Mouse (Mus musculus) liver, postnatal 0 days (tissue): ENCODE measurements at regions not wholly inside any gene's neighbourhood (a gene's known extent, or its start where the extent isn't known, plus 50 kb on each side); places are given as distances from the start of the nearest gene placed in this dataset.

ENCODE experiments used
- ATAC-seq: fragments of 200-750 bp; cut with Nextera tagmentation; 2 replicates; pipeline ENCODE4 v1.8.0; 2017; ENCODE audit warnings: mild to moderate bottlenecking, moderate library complexity
- DNase-seq: peaks from one replicate; pipeline ENCODE4 v3.0.0-alpha.2; 2016
- H3K27ac ChIP-seq: fragments of 300-500 bp; sonication (generic); 2 replicates; pipeline ENCODE4 v1.5.1; 2014; ENCODE audit warnings: antibody characterized with exemption, moderate library complexity, mild to moderate bottlenecking, low read depth
- H3K27me3 ChIP-seq: fragments of 300-500 bp; sonication (generic); 2 replicates; pipeline ENCODE4 v1.6.1; 2014; ENCODE audit warnings: low read length, control low read depth, mixed read lengths; ENCODE audit not compliant: insufficient read depth
- H3K36me3 ChIP-seq: fragments of 300-500 bp; sonication (generic); replicated peaks from 2 replicates; pipeline ENCODE4 v1.6.1; 2014; ENCODE audit warnings: mild to moderate bottlenecking, control low read depth, low read length, moderate library complexity, mixed read lengths; ENCODE audit not compliant: insufficient read depth
- H3K4me1 ChIP-seq: fragments of 300-500 bp; sonication (generic); 2 replicates; pipeline ENCODE4 v1.6.1; 2014; ENCODE audit warnings: antibody characterized with exemption, mild to moderate bottlenecking, control low read depth; ENCODE audit not compliant: insufficient read depth
- H3K4me2 ChIP-seq: fragments of 300-500 bp; sonication (generic); 2 replicates; pipeline ENCODE4 v1.6.1; 2014; ENCODE audit warnings: low read depth, mild to moderate bottlenecking, low read length, moderate library complexity, mixed read lengths
- H3K4me3 ChIP-seq: fragments of 300-500 bp; sonication (generic); 2 replicates; pipeline ENCODE4 v1.5.1; 2014; ENCODE audit warnings: low read depth, low read length
- H3K9ac ChIP-seq: fragments of 300-500 bp; sonication (generic); replicated peaks from 2 replicates; pipeline ENCODE4 v1.6.1; 2014; ENCODE audit warnings: mild to moderate bottlenecking, moderate library complexity
- H3K9me3 ChIP-seq: fragments of 300-500 bp; sonication (generic); 2 replicates; pipeline ENCODE4 v1.6.1; 2016; ENCODE audit warnings: mild to moderate bottlenecking, control low read depth, low read length, mixed read lengths
- CTCF ChIP-seq: sonication (generic); IDR thresholded peaks from 2 replicates; pipeline ENCODE4 v1.5.1; 2016; ENCODE audit warnings: antibody characterized with exemption, low read depth
- EP300 ChIP-seq: IDR thresholded peaks from 2 replicates; pipeline ENCODE4 v1.6.1; 2016; ENCODE audit warnings: antibody characterized with exemption, low read depth, mild to moderate bottlenecking
- WGBS: fragments of 180-500 bp; shearing (Covaris S2); extraction: QIAGEN DNeasy Blood & Tissue Kit; methylation state at CpG from one replicate; pipeline ENCODE4 v1.1.7; 2014; ENCODE audit not compliant: insufficient replicate concordance; 5-methylcytosine and 5-hydroxymethylcytosine counted together

DNA sequence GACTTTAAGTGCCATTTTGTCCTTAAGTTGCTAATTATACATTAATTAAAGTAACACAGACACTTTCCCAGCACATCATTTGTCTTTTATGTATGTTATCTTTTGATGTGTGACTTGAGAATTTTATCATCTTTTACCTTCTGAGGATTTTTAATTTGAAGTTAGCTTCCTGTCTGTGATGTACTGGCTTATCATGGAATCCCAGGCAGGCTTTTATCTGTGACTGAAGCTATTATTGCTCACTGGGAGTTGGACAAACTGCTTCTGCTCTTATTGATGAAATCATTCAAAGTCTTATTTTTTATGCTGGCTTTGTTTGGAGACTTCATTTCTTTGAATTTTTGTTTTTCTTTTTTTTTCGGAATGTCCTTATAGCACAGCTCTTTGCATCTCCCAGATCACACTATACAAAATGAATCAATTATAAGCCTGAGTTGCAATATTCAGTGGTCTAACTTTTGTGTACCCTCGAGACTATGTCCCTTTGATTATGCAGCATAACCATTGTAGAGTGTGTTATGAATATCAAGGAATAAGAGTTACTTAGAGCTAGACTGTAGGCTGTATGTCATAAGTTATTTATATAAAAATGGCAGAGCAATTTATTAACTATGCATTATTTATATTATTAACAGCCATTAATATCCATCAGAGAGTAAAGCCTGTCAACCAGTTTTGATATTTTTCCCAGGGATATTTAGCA is 494.1 kb downstream of the Hao1 start:
- Histone ChIP-seq H3K36me3 (no peaks in the 10 kb centered on the region), H3K27ac (no peak overlapping the region), H3K9ac (no peak overlapping the region), H3K4me1 (no peaks in the 10 kb centered on the region), H3K4me2 (no peak overlapping the region), H3K9me3 (no peaks in the 10 kb centered on the region), H3K27me3 (no peaks in the 10 kb centered on the region), H3K4me3 (no peak overlapping the region)
- TF ChIP-seq EP300 (peak; percentile 58; the same call in 1 of the 2 replicates), CTCF (no peak)
- DNase-seq (no peak), ATAC-seq (no peak)
- WGBS, result 57% methylated on average over 2 of the region's 2 CpGs

DNA sequence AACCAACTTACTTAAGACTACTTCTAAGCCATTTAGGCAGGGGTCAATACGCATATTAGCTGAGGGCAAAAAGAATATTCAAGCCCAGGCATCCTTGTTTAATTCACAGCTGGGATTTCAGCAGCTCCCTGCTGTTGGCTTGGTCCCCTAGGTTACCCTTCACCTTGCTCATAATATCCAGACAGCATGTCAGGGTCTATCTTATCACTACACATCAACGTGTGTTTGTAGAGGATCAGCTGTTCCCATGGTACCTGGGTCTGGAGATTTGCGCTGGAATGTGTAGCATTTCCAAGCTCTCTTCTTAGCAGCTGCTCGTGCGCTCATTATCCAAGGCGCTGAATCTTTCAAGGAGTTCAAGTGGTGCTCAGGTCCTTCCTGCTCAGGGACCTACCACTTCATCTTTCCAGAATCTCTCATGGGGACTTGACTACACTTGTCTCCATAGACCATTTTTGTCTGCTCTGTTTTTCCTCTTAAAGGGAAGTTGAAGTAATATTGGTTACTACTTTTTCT is 484.5 kb downstream of the Bmp2 start:
- no peak overlapping the region for H3K9ac ChIP-seq
- DNase-seq (no peak), ATAC-seq (no peak)
- H3K27me3 ChIP-seq, result no peaks in the 10 kb centered on the region
- WGBS, result 65% methylated on average over 6 of the region's 6 CpGs
- H3K27ac ChIP-seq, result no peak overlapping the region
- no peaks in the 10 kb centered on the region for H3K4me1 ChIP-seq
- TF ChIP-seq EP300 (no peak), CTCF (no peak)
- no peaks in the 10 kb centered on the region for H3K9me3 ChIP-seq
- H3K4me3 ChIP-seq, result no peak overlapping the region
- H3K36me3 ChIP-seq, result no peaks in the 10 kb centered on the region
- H3K4me2 ChIP-seq, result no peak overlapping the region

DNA sequence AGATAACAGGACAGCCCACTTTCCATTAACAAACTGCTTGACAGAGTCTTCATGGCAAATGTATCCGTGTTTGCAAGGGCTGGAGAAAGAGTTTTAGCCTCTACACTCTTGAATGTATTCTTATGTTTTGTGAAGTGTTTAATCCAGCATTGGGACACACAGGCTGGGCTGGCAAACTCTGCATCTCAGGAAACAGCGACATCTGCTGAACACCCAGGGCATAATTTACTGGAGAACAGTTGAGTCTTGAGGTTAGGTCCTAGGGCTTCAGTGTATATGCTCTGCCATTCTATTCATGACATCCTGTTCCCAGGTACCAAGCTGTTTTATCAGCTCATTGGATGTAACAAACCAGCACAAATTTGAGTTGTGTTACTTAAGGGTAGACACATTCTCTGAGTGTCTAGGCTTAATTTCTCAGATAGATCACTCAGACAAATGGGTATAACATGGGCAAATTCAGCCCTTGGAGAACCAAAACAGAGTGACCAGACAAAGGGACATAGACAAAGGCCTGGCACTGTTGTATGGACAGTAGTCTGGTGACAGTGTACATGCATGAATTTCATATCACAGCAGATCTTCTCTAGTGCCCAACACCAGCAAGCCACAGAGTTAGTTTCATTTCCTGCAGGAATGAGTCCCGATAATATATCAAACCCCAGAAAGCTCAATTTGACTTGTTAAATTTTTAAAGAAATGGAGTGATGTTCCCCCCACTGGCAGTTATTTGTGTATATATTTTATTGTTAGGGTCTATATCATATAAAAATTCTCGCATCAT is 477.9 kb downstream of the Bmp2 start:
- Histone ChIP-seq H3K9ac (no peak overlapping the region), H3K9me3 (no peaks in the 10 kb centered on the region), H3K4me2 (no peak overlapping the region), H3K4me1 (no peaks in the 10 kb centered on the region), H3K4me3 (no peak overlapping the region), H3K27ac (no peak overlapping the region), H3K27me3 (no peaks in the 10 kb centered on the region), H3K36me3 (no peaks in the 10 kb centered on the region)
- ATAC-seq, result no peak
- 49% methylated on average over 4 of the region's 4 CpGs for WGBS
- peak; percentile 61 for TF ChIP-seq CTCF
- no peak for TF ChIP-seq EP300
- peak; percentile 24 for DNase-seq

DNA sequence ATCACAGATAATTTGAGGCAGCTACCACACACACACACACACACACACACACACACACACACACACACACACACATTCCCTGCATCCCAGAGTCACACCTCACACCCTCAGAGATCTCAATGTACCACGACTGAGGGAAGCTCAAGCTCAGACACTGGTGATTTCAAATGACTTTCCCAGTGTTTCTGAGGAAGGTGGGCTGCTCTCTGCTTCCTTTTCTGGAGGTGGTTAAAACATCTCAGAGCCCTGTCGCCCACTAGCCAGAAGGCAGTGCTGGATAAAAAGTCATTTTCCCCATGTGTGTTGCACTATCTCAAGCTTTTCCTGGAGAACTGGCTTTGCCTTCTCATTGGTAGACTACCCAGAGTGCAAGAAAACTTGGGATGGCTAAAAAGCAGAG is 477.2 kb downstream of the Bmp2 start:
- no peak for TF ChIP-seq CTCF
- TF ChIP-seq EP300, result no peak
- 55% methylated on average over 2 of the region's 2 CpGs for WGBS

DNA sequence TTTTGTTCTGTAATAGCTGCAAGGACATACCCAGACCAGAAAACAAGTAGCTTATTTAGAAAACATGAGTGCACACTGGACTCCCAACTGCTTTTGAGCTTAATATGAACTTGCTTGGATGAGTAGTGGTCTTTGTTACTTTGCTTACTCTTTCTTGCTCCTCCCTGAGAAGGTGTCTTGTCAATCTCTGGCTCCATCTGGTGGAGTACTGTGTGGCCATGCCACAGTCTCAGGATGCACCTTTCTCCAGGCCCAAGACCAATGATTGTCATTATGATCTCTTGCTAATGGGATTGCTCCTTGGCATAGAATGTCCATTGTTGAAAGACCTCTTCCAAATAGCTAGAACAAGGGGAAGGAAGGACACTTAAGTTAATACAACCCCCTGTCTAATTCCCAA is 465.1 kb downstream of the Bmp2 start:
- Histone ChIP-seq H3K4me3 (no peak overlapping the region), H3K9ac (no peak overlapping the region), H3K27me3 (no peaks in the 10 kb centered on the region), H3K36me3 (no peaks in the 10 kb centered on the region), H3K27ac (no peak overlapping the region), H3K4me2 (no peak overlapping the region), H3K4me1 (no peaks in the 10 kb centered on the region), H3K9me3 (no peaks in the 10 kb centered on the region)
- ATAC-seq (no peak), DNase-seq (no peak)
- peak; percentile 64 for TF ChIP-seq CTCF
- no peak for TF ChIP-seq EP300

More for the DNA sequence above, 477.2 kb downstream of the Bmp2 start:
- ATAC-seq, result no peak
- H3K27me3 ChIP-seq, result no peaks in the 10 kb centered on the region
- H3K4me2 ChIP-seq, result no peak overlapping the region
- no peak for DNase-seq
- no peaks in the 10 kb centered on the region for H3K9me3 ChIP-seq
- no peak overlapping the region for H3K4me3 ChIP-seq
- no peaks in the 10 kb centered on the region for H3K36me3 ChIP-seq
- no peak overlapping the region for H3K27ac ChIP-seq
- no peaks in the 10 kb centered on the region for H3K4me1 ChIP-seq
- H3K9ac ChIP-seq, result no peak overlapping the region

DNA sequence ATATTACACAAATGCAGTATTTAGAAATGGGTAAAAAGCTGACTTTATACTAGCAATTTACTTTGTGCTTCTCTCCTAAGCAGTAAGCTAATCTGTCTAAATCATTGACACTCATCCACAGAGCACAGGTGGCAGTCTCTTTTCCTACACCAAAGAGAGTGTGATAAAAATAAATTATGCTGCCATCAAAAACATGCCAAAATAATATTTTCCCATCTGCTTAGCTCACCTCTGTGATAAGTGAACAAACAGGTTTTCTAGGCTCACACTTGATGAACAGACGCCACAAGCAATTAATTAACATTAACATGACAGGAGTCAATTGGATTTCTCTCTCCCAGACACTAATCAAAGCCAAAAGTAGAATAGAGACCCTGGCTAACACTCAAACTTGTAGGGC is 451.2 kb downstream of the Bmp2 start:
- H3K4me1 ChIP-seq, result no peaks in the 10 kb centered on the region
- 45% methylated on average over 1 of the region's 1 CpGs for WGBS
- H3K27me3 ChIP-seq, result no peaks in the 10 kb centered on the region
- H3K36me3 ChIP-seq, result no peaks in the 10 kb centered on the region
- no peak overlapping the region for H3K4me2 ChIP-seq
- H3K9me3 ChIP-seq, result no peaks in the 10 kb centered on the region
- ATAC-seq (no peak), DNase-seq (no peak)
- no peak overlapping the region for H3K4me3 ChIP-seq
- no peak overlapping the region for H3K9ac ChIP-seq
- H3K27ac ChIP-seq, result no peak overlapping the region
- TF ChIP-seq CTCF, result no peak
- no peak for TF ChIP-seq EP300
